Mouse (Mus musculus) lung, adult 2 months (tissue): ENCODE results near the gene Arap1.

Experiments
- CTCF ChIP-seq: fragments of 200-500 bp; IDR thresholded peaks from 2 replicates; pipeline ENCODE4 v1.5.1; 2011; ENCODE audit warnings: mild to moderate bottlenecking, low read length, control low read depth; ENCODE audit not compliant: insufficient read depth
- POLR2A ChIP-seq: fragments of 200-500 bp; IDR thresholded peaks from 2 replicates; pipeline ENCODE4 v1.6.1; 2011; ENCODE audit warnings: low read depth, mild to moderate bottlenecking, control low read depth, low read length, borderline replicate concordance; ENCODE audit errors: extremely low read depth

GRCm38 (mm10) chr7:101461571-101461970, 113.7 kb downstream of the Arap1 start:
- TF ChIP-seq CTCF (no peak), POLR2A (no peak)
